Mouse (Mus musculus) hindbrain, postnatal 0 days (tissue): Measurements from ENCODE around the gene Cntnap1. TPM values are rescaled to one million over a fixed set of nuclear protein-coding genes. Genes with fewer than 3 reads are reported as not detected.

ENCODE experiments used
- ATAC-seq: fragments of 200-750 bp; cut with Nextera tagmentation; 2 replicates; pipeline ENCODE4 v1.8.0; 2017; ENCODE audit warnings: mild to moderate bottlenecking, moderate TSS enrichment, moderate library complexity
- DNase-seq: peaks from one replicate; pipeline ENCODE4 v3.0.0-alpha.2; 2015; ENCODE audit warnings: low spot score
- H3K27ac ChIP-seq: fragments of 300-500 bp; sonication (generic); 2 replicates; pipeline ENCODE4 v1.5.1; 2014; ENCODE audit warnings: mild to moderate bottlenecking
- H3K27me3 ChIP-seq: fragments of 300-500 bp; sonication (generic); 2 replicates; pipeline ENCODE4 v1.6.1; 2014; ENCODE audit warnings: low read length, mixed read lengths; ENCODE audit not compliant: insufficient read depth
- H3K36me3 ChIP-seq: fragments of 300-500 bp; sonication (generic); 2 replicates; pipeline ENCODE4 v1.6.1; 2014; ENCODE audit warnings: low read length, mixed read lengths; ENCODE audit not compliant: insufficient read depth
- H3K4me1 ChIP-seq: fragments of 300-500 bp; sonication (generic); 2 replicates; pipeline ENCODE4 v1.6.1; 2014; ENCODE audit warnings: antibody characterized with exemption, low read length, mixed read lengths; ENCODE audit not compliant: insufficient read depth
- H3K4me2 ChIP-seq: fragments of 300-500 bp; sonication (generic); 2 replicates; pipeline ENCODE4 v1.6.1; 2014; ENCODE audit warnings: low read depth, mild to moderate bottlenecking, low read length, moderate library complexity, mixed read lengths
- H3K4me3 ChIP-seq: fragments of 300-500 bp; sonication (generic); 2 replicates; pipeline ENCODE4 v1.5.1; 2014; ENCODE audit warnings: low read length
- H3K9ac ChIP-seq: fragments of 300-500 bp; sonication (generic); replicated peaks from 2 replicates; pipeline ENCODE4 v1.6.1; 2014; ENCODE audit warnings: mild to moderate bottlenecking, low read length, moderate library complexity, mixed read lengths
- H3K9me3 ChIP-seq: fragments of 300-500 bp; sonication (generic); 2 replicates; pipeline ENCODE4 v1.6.1; 2016; ENCODE audit warnings: low read length, mixed read lengths
- CTCF ChIP-seq: IDR thresholded peaks from 2 replicates; pipeline ENCODE4 v1.5.1; 2016; ENCODE audit warnings: antibody characterized with exemption, control low read depth, low read depth
- WGBS: fragments of 180-500 bp; shearing (Covaris S2); extraction: QIAGEN DNeasy Blood & Tissue Kit; methylation state at CpG from one replicate; pipeline ENCODE4 v1.1.7; 2014; 5-methylcytosine and 5-hydroxymethylcytosine counted together
- polyA plus RNA-seq: library from polyadenylated mRNA; unstranded; fragments of >200 nt; fragmentation: Nextera tagmentation; extraction: Ambion mirVana; gene quantifications from 2 replicates; pipeline ENCODE4 v1.2.1, GENCODE M21; 2015
- total RNA-seq: library from RNA; depleted of rRNA; stranded (reverse); fragments of >200 nt; gene quantifications from 2 replicates; pipeline ENCODE4 v1.2.3, GENCODE M21; 2014

The Cntnap1 gene
- total and polyA plus RNA-seq, 2 experiments from 2014 or later, result 6.5 to 28.9 TPM

GRCm38 (mm10) chr11:101185441-101185840 lies 15.1 kb downstream of the Cntnap1 start:
- H3K27ac ChIP-seq, result no peak overlapping the region
- peaks cover 22% of the 10 kb centered on the region for H3K36me3 ChIP-seq
- H3K4me3 ChIP-seq, result no peak overlapping the region
- no peaks in the 10 kb centered on the region for H3K27me3 ChIP-seq
- no peak for DNase-seq
- no peak for TF ChIP-seq CTCF
- H3K9me3 ChIP-seq, result no peaks in the 10 kb centered on the region
- H3K4me1 ChIP-seq, result peaks cover 10% of the 10 kb centered on the region
- H3K9ac ChIP-seq, result no peak overlapping the region
- ATAC-seq, result no peak
- 90% methylated on average over 4 of the region's 4 CpGs for WGBS
- H3K4me2 ChIP-seq, result no peak overlapping the region

GRCm38 (mm10) chr11:101186526-101187247 lies 16.4 kb downstream of the Cntnap1 start:
- DNase-seq, result peak; percentile 3
- Histone ChIP-seq H3K9me3 (no peaks in the 10 kb centered on the region), H3K27me3 (no peaks in the 10 kb centered on the region), H3K4me1 (peaks cover 10% of the 10 kb centered on the region), H3K4me2 (no peak overlapping the region), H3K27ac (no peak overlapping the region), H3K9ac (no peak overlapping the region), H3K36me3 (peaks cover 22% of the 10 kb centered on the region), H3K4me3 (no peak overlapping the region)
- TF ChIP-seq CTCF, result no peak
- no peak for ATAC-seq
- 70% methylated on average over 27 of the region's 27 CpGs for WGBS

- DNase-seq, result no peak
- Histone ChIP-seq H3K27me3 (no peaks in the 10 kb centered on the region), H3K36me3 (peaks cover 23% of the 10 kb centered on the region), H3K4me3 (no peak overlapping the region), H3K9ac (no peak overlapping the region), H3K9me3 (no peaks in the 10 kb centered on the region), H3K4me2 (no peak overlapping the region), H3K4me1 (peaks cover 10% of the 10 kb centered on the region), H3K27ac (no peak overlapping the region)
- WGBS, result 91% methylated on average over 5 of the region's 5 CpGs
- TF ChIP-seq CTCF, result no peak
- ATAC-seq, result no peak
These were observed 17.2 kb downstream of the Cntnap1 start for GRCm38 (mm10) chr11:101187541-101187940.

- ATAC-seq (no peak), DNase-seq (peak; percentile 58)
- H3K4me3 ChIP-seq, result no peak overlapping the region
- H3K9me3 ChIP-seq, result no peaks in the 10 kb centered on the region
- no peak overlapping the region for H3K4me2 ChIP-seq
- H3K36me3 ChIP-seq, result peaks cover 24% of the 10 kb centered on the region
- TF ChIP-seq CTCF, result no peak
- peaks cover 10% of the 10 kb centered on the region for H3K4me1 ChIP-seq
- WGBS, result 71% methylated on average over 11 of the region's 11 CpGs
- no peak overlapping the region for H3K9ac ChIP-seq
- H3K27ac ChIP-seq, result peak overlapping the region; percentile 82; the same call in 1 of the 2 replicates
- H3K27me3 ChIP-seq, result no peaks in the 10 kb centered on the region
These were observed 18.0 kb downstream of the Cntnap1 start for GRCm38 (mm10) chr11:101188166-101188805.

GRCm38 (mm10) chr11:101189495-101190180 lies 19.3 kb downstream of the Cntnap1 start:
- Histone ChIP-seq H3K4me3 (no peak overlapping the region), H3K27ac (peak overlapping the region; percentile 82), H3K9ac (0 out of 2 replicates have a peak overlapping the region, but pooled peaks have one; percentile 9), H3K4me2 (no peak overlapping the region), H3K9me3 (no peaks in the 10 kb centered on the region), H3K4me1 (peaks cover 10% of the 10 kb centered on the region), H3K36me3 (peaks cover 10% of the 10 kb centered on the region; the same call in 1 of the 2 replicates), H3K27me3 (no peaks in the 10 kb centered on the region)
- 4% methylated on average over 6 of the region's 6 CpGs for WGBS
- DNase-seq, result peak; percentile 92
- TF ChIP-seq CTCF, result no peak
- peak; percentile 93 for ATAC-seq

GRCm38 (mm10) chr11:101190181-101190912 lies 20.0 kb downstream of the Cntnap1 start:
- peak overlapping the region; percentile 82 for H3K27ac ChIP-seq
- peaks cover 5% of the 10 kb centered on the region; the same call in 1 of the 2 replicates for H3K36me3 ChIP-seq
- H3K9me3 ChIP-seq, result no peaks in the 10 kb centered on the region
- ATAC-seq (no peak), DNase-seq (no peak)
- no peak for TF ChIP-seq CTCF
- no peaks in the 10 kb centered on the region for H3K27me3 ChIP-seq
- H3K4me2 ChIP-seq, result no peak overlapping the region
- peaks cover 10% of the 10 kb centered on the region for H3K4me1 ChIP-seq
- 27% methylated on average over 8 of the region's 8 CpGs for WGBS
- 0 out of 2 replicates have a peak overlapping the region, but pooled peaks have one; percentile 9 for H3K9ac ChIP-seq
- no peak overlapping the region for H3K4me3 ChIP-seq
